24 mouse cellular contexts compared by ENCODE assay signal in genomic region chr2:143666785-143667184, GRCm38 (mm10).
"Had no signal": no experiment of that assay in that cellular context is flagged by ENCODE, and none has a peak within 500 bp of the region (broad histone marks: within the 10 kb centered on the region; RNA-seq: fewer than 3 reads in every experiment).

No protein-coding gene starts in this region.

- DNase-seq: gastrocnemius, adult 2 months; gastrocnemius, postnatal 10 days; gastrocnemius, postnatal 25 days; heart, adult 18-20 months; heart, postnatal 10 days; heart, postnatal 4 days; kidney, adult 18-20 months; kidney, adult 8-10 months; kidney, postnatal 10 days; kidney, postnatal 25 days; kidney, postnatal 4 days had no signal

- H3K9me3 ChIP-seq: heart, embryonic 10.5 days; heart, embryonic 12.5 days; hindbrain, embryonic 10.5 days; hindbrain, embryonic 12.5 days; intestine, embryonic 15.5 days; limb, embryonic 10.5 days; limb, embryonic 12.5 days had no signal

- H3K27ac ChIP-seq: gastrocnemius, adult 2 months; heart, embryonic 10.5 days; hindbrain, embryonic 10.5 days; hindbrain, embryonic 12.5 days; hindbrain, embryonic 14.5 days; intestine, embryonic 15.5 days; layer of hippocampus, adult 2 months; left cerebral cortex, adult 2 months; limb, embryonic 10.5 days; limb, embryonic 12.5 days had no signal

- H3K36me3 ChIP-seq: heart, embryonic 10.5 days; heart, embryonic 12.5 days; hindbrain, embryonic 10.5 days; hindbrain, embryonic 12.5 days; intestine, embryonic 15.5 days; limb, embryonic 10.5 days; limb, embryonic 12.5 days had no signal

- H3K4me2 ChIP-seq: heart, embryonic 12.5 days; hindbrain, embryonic 12.5 days; hindbrain, embryonic 14.5 days; intestine, embryonic 15.5 days; limb, embryonic 12.5 days had no signal

- H3K4me3 ChIP-seq: gastrocnemius, adult 2 months; heart, embryonic 10.5 days; heart, embryonic 12.5 days; hindbrain, embryonic 10.5 days; hindbrain, embryonic 12.5 days; intestine, embryonic 15.5 days; layer of hippocampus, adult 2 months; left cerebral cortex, adult 2 months; limb, embryonic 10.5 days; limb, embryonic 12.5 days had no signal

- H3K9ac ChIP-seq: heart, embryonic 12.5 days; hindbrain, embryonic 12.5 days; hindbrain, embryonic 14.5 days; intestine, embryonic 15.5 days; limb, embryonic 12.5 days had no signal

- H3K4me1 ChIP-seq: heart, embryonic 10.5 days; heart, embryonic 12.5 days; hindbrain, embryonic 10.5 days; hindbrain, embryonic 12.5 days; intestine, embryonic 15.5 days; limb, embryonic 10.5 days; limb, embryonic 12.5 days had no signal

- ATAC-seq: hindbrain, embryonic 16.5 days; inflammation-experienced regulatory T-cells, adult 6 months; intestine, embryonic 15.5 days; intestine, postnatal 0 days had no signal

- H3K27me3 ChIP-seq: heart, embryonic 12.5 days; hindbrain, embryonic 12.5 days; intestine, embryonic 15.5 days; limb, embryonic 12.5 days had no signal
